Mouse (Mus musculus): ENCODE measurements around the gene Nrxn3.

Gene Nrxn3

DNA sequence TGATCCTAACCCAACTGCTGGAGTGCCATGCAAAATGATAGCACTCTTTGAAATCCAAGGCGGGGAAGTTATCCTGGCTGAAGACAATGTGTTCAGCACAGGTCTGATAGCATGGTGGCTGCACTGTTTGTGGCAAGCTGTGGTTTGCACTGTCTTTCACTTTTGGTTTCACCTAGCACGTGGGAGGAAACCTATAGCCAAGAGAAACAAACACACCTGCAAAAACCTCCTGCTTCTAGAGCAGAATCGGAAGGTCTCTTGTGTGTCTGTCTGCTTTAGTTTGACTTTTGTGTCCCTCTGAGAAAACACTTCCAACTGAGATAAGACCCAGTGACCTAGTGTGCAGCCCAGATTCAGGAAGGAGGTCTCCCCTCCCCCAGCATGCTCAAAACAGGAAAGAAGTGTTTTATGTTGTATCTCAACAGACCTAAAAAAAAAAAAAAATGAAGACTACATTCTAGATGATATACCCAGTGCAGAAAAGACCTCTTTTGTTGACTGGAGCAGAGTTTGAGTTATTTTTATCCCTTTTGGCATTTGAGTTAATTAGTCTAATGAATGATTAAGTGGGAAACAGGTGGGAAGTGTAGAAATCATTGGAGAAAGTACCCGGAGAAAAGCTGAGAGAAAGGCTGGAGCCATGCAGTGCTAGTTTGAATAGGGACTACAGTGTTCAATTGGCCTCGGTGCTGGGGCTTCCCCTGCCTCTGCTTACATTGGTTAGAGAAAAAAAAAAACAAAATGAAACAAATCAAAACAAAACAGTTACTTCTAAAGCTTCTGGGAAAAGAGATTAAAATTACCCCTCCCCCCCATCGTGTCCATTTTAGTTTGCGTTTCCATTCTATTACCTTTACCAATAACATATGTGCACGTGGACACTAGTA, 996.8 kb downstream of the Nrxn3 start:
- no peak for DNase-seq

DNA sequence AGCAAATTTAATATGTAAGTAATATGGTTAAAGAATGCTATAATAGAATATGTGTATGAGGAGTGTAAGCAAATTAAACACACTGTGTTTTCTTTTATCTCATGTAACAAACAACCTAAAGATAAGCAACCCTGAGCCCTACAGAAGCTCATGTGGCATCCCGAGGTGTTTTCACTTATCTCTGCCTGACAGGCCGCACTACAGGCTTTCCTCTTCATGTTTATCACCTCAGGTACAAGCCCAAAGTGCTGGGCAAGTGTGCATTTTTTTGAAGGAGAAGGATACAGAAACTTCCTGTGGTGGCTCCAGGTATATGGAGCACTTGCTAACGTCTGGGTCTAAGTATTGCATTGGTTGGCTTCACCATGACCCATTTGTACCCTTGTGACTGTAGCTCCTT, 998.3 kb downstream of the Nrxn3 start:
- no peak for DNase-seq

DNA sequence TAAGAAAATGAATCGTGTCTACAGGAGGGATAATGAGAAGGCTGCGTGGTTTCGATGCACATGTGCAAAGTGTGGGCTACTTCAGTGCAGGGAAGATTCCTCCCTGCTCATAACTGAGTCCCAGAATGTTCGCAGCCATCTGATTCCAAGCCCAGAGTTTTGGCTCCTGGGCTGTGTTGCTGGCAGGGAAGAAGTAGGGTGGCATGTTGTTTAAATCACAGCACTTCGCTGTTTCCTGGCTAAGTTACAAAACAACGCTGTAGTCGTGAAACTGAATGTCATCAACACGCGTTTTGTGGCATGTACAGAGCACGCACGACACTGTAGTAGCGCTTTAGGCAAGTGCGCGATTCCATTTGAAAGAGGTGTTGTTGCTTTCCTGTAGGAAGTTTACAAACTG, 999.8 kb downstream of the Nrxn3 start:
- peak; percentile 68 for DNase-seq

DNA sequence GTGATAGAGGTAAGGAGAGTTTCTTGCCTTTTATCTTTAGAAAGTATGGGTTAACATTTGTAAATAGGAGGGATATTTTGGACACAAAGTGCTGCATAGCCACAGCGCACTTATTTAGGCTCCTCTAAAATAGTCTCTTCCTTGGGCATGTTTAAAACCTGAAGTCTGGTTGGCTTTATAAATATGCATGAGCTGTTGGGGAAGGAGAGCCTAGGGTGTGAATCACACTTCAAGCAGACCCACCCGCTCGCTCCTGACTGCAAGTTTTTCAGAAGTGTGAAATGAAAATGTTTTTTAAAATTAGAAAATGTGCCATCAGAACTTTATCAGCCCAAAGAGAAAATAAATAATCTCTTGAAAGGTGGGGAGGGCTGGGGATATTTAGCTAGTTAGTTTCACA, 1001.4 kb downstream of the Nrxn3 start:
- DNase-seq: peak; percentile 35

DNA sequence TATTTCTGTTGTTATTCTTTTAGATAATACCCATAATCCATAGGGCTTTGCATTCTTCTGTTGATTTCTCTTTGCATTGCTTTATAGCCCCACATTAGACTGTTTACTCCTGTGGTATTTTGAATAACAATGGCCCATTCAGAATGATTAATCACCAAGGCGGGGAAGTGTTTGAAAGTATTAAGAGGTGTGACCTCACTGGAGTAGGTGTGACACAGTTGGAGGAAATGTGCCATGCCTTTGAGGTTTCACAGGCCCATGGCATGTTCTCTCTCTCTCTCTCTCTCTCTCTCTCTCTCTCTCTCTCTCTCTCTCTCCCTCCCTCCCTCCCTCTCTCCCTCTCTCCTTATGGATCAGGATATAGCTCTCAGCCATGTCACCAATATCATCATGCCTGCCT, 1019.6 kb downstream of the Nrxn3 start:
- DNase-seq: no peak

DNA sequence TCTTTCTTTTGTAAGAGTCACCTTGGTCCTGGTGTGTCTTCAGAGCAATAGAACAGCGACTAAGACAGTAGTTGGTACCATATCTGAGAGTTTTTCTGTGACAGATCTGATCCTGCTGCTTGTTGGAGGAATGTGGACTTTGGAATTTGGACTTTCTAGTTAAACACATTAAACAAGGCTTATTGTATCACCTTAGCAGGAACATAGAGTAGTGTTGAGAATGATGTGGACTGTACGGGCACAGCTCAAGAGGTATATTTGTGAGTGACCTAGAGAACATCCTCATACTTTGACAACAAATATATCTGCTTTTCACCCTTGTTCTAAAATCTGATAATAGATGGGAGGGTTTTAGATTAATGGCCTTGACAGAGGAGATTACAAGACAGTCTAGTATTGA, 1020.1 kb downstream of the Nrxn3 start:
- DNase-seq: no peak

DNA sequence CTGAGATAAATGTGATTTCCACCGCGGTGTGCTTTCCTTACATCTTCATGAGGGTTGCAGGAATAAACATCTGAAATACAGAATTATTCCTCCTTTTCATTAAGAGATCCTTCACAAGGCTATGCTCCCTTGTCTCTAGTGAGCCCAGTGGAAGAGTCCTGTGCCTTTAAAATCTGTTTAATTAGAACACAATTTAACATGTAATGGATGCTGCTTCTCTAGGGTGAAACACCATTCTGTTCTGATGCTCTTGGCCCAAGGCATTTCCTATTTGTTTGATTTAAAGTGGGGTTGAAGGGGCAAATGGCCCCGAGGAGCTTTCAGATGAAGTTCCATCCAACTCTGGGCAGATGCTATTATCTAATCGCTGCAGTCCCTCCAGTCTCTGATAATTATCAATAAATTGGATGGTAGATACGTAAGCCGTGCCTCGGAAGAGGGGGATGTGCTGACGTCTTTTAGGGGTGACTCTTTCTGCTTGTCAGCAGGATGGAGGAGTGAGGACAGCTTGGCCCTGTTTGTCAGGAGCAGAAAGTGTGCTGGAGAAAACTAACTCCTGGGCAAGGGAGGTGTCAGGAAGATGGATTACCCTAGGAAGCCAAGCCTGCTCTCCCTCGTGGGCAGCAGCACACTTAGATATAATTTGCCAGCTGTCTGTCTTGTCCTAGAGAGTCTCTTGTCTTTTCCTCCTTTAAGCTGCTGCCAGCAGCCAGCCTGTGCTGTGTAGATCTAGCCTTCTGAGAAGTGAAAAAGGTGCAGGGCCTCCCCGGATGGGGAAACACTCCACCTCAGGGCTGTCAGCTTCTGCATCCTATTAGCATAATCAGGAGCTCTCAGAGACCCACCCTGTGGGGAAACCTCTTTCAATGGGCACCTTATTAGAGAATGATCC, 1041.8 kb downstream of the Nrxn3 start:
- peak; percentile 7 for DNase-seq

DNA sequence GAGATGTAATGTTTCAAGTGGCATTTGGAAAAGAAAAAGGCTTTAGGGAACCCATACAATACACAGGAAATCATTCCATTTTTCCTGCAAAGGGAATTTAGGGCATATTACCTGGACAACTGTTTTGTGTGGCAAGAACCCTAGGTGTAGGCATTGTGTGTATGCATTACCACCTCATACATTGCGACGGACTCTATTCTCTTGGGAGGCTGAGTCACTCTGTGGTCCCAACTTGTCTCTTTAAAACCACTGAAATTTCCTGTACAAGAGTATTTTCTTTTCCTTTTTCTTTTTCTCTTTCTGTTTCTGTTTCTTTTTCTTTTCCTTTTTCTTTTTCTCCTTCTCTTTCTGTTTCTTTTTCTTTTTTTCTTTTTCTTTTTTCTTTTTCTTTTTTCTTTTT, 1042.5 kb downstream of the Nrxn3 start:
- DNase-seq: no peak

DNA sequence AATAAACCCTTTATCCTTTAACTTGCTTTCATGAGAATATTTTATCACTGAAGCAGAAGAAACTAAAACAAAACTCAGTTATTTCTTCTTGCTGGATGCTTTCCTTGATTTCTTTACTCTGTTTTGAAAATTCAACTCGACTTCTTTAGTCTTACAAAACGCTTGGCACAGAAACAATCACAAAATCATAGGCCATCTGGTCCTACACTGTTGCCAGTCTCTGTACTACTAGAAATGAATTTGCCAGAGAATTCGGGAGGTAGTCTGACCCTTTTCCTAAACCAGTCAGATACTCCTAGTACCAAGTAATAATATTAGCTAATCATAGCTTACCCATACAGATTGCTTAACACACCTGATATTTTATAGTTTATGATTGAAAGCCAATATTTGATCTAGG, 1066.1 kb downstream of the Nrxn3 start:
- no peak for DNase-seq

DNA sequence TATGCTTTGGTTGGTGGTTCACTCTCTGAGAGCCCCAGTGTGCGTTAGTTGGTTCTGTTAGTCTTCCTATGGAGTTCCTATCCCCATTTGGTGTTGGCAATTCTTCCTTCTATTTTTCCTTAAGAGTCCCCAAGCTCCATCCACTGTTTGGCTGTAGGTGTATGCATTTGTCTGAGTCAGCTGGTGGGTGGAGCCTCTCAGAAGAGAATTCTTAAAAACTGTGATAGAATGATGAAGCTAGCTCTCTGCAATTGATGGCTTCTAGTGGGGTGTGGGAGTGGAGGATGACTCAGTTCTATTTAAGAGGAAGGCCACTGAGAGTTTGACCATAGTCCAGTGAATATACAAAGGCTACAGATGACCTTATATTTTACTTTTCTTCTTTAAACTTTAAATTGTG, 1067.3 kb downstream of the Nrxn3 start:
- no peak for DNase-seq

DNA sequence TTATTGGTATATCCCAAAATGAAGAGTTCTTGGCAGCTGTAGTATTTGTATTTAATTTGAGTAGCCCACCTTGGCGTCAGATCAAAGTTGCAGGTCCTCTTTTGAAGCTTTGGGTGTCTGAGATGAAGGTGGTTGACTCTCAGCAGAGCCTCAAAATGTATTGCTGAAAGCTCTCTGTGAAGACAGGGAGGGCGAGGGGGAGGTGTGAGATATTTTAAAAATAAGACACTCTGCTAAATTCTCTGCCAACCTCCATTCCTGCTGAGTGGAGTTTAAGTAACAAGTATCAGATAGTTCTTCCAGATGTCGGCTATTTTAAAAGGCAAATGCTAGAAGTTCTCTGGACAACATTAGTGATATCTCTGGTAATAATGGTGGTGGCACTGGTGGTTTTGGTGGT, 1069.2 kb downstream of the Nrxn3 start:
- DNase-seq: no peak

DNA sequence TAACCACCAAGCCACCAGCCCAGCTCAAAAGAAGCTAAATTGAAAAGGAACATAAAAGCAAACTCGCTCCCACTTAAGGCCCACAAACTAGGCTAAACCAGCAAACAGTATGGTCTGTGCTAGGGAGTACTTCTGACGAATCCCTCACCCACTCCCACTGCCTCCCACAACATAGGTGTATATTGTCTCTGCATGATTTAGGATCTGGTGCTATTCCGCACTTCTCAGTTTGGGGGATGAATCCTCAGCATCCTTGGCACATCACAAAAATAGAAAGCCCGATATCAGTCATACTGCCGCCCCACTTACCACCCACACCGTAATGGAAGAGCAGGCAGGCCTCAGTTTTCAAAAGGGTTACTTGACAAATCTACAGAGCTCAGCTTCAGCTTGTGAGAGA, 1072.1 kb downstream of the Nrxn3 start:
- DNase-seq: peak; percentile 18

DNA sequence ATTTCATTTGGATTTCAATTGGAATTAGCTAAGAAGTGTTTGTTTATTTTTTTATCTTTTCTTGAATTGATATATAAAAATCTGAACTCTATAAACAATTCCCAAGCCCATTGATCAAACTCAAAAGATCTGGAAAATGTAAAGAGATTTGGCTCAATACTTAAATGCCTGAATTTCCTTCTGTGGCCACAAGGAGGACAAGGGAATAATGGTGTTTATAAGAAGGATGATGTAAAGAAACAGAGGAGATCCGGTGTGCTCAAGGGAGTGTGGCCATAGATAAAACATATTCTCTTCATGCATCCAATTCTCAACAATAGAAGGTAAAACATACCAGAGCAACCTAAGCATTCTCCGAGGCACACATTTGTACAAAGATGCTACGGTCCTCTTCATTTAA, 1085.5 kb downstream of the Nrxn3 start:
- DNase-seq: no peak

DNA sequence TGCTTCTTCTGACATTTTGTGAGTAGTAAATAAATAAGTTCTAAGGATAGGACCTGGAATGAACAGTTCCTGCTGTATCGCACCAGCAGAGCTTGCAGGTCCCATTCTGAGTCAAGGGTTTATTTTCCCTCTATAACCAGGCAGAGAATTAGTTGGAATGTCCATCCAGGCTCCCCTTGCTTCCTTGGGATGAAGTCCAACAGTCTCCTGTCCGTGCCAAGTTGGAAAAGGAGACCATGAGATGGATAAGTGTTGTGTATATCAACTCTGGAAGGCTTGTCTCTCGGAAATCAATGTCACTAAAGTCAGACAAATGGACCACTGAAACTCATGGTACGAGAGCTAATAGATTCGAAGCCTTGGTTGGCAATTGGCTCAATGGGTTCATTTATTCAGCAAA, 1087.5 kb downstream of the Nrxn3 start:
- no peak for DNase-seq

DNA sequence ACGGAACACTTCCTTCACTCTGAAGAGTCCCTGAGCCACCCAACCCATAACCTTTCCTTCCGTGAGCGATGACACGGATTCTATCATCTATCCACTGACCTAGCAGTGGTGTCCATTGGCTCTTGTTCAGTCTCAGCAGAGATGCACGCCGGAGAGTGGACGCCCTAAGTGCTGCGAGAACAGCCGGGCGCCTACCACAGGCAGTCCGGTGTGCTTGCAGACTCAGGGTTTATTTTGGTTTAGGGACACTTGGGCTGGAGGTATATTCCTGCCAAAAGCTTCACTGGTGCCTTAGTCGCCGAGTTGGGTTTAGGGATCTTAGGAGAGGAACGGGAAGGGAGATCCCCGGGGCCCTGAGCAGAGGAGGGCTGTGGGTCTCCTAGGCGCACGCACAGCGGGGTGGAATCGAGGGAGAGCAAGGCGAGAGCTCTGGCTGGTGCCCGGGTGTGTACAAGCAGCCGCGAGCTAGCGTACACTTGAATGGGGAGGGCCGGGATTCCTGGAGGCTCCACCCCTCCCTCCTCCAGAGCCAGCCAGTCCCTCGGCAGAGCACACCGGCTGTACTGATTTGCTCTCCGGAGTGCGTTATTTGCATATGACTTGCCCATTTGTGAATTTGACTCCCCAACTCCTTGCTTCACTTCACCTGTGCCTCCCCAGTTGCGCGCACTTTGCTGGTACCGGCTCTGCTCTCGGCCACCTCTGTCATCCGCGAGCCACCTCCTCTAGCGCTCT, 1089.3 kb downstream of the Nrxn3 start:
- peak; percentile 83 for DNase-seq

DNA sequence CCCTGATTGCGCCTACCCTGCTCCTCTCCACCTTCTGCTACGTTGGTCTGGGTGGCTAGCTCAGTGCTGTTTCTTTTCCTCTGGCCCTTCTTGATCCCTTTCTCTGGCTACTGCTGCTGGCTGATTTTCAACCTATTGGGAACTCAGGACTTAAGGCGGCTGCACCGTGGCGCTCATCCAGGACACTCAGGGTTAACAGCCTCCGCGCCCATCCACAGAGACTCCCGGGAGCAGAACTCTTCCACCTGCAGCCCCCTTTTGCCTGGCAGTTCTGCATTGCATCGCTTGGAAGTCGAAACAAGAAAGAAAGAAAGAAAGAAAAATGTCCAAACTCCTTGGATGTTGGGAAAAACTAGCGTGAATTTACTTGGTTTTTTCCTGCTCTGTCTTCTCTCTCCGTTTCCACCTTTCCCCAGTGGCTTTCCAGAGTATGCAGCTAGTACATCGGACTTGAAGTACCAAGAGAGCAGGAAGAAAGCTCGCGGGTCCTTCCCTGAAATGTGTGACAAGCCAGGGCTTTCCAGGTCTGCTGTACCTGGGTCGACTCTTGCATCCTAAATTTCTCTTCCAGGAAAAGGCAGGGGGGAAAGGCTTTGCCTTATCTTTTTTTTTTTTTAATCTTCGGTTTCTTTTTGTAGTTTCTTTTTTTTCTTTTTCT, 1090.0 kb downstream of the Nrxn3 start:
- DNase-seq: no peak

DNA sequence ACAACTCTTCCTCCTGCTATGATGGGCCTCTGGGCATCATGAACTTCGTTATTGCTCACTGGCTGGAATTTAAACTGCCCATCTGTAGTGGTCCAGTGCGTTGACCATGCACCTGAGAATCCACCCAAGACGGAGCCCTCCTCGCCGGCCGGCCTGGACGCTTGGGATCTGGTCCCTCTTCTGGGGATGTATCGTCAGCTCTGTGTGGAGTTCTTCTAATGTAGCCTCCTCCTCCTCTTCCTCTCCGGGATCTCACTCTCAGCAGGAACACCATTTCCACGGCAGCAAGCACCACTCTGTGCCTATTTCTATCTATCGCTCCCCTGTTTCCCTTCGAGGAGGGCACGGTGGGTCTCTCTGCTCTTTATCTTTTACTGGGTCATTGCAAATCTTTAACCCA, 1090.6 kb downstream of the Nrxn3 start:
- no peak for DNase-seq

DNA sequence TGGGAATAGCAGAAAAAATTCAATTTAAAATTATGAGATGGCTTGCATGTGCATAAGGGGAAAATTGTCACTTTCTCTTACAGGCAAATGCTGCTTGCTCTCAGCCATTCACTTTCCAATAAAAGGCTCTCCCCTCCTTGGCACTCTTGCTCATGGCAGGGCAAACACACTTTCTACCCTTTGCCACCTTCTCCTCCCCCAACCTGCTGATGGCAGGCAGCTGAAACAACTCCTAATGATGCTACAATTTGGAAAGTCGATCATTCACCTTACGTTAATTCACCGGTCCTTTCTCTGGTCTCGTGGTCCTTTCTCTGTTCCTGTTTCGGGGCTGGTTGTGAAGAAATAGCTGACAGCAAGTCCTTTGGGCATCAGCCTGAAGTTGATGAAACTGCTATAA, 1091.0 kb downstream of the Nrxn3 start:
- DNase-seq: no peak

DNA sequence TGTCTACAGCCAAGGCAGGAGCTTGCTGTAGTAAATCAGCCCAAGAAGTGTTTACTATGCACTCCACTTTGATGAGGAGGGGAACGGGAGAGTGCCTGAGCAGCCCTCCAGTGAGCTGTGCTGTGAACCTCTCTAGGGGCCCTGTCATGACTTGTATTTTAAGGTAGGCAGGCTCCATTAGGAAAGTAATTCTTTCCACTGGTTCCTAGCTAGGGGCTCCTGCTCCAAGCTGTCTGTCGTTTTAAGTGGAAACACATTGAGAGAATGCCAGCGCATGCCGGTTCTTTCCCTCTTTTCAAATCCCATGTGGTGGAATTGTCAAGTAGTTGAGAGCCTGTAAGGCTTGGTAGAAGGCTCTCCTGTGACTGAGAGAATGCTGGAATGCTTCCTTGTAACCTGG, 1091.9 kb downstream of the Nrxn3 start:
- no peak for DNase-seq

DNA sequence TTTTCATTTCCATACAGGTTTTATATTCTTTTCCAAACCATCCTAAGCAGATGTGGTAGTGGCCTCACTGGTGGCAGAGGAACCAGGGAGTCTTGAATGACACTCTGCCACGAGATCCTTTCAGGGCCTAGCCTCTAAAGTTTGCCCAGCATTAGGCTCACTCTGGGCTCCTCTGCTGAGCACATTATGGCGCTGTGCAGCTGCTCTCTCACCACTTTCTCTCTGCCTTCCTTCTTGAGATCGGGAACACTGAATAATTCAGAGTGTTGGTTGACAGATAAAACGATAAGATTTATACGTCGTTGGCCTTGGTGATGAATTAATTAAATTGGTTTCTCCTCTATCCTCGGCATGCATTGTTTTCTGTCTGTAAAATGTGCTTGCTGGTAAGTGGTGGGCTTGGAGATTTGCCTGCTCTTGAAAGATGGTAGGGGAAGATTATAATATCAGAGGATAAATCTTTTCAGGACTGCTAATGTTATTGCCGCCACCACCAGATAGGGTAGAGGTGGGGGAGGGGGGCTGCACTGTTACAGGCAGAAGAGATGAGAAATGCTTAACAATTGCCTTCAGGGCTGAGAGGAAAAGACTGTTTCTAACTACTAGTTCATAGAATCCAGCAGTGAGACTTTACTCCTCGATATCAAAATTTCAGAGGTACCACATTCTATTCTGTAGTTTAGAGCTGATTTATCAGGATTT, 1094.5 kb downstream of the Nrxn3 start:
- no peak for DNase-seq

DNA sequence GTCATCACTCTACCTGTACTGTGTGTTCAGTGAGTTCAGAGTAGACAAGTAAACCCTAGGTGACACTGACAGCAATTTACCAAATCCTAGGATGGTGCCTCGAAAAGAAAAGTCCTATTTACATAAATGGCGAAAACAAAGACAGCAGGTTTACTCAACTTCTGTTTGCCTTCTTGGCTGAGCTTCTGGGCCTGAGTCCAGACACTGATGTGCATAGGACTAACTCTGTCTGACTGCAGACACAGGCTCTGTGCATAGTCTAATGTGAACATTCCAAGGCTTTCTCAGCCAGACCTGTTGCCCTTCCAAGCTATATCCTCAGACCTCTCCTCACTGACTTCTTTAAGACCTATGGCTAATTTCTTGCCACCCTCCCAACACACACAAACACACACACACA, 1095.5 kb downstream of the Nrxn3 start:
- no peak for DNase-seq

DNA sequence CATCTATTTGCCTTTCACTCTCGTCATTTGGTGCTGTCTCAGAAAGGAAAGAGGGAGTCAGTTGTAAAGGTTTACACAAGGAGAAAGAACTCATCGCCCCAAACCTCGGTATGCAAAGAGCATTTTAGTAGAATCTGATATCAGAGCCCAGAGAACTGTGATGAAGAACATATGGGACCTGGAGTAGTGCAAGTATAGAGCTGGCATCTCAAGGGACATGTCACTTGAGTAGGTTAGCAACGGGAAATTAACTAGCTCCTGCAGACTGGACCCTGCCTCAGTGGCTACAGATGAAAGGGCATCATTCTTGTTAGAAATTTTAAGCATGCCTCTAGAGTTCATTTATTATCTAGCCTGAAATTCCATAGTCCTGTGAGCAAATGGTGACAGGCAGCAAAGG, 1099.5 kb downstream of the Nrxn3 start:
- DNase-seq: no peak
